Mouse (Mus musculus) liver, postnatal 0 days (tissue): ENCODE data around the gene Arhgef6.

Experiments used
- CTCF ChIP-seq: sonication (generic); IDR thresholded peaks from 2 replicates; pipeline ENCODE4 v1.5.1; 2016; ENCODE audit warnings: antibody characterized with exemption, low read depth
- EP300 ChIP-seq: IDR thresholded peaks from 2 replicates; pipeline ENCODE4 v1.6.1; 2016; ENCODE audit warnings: antibody characterized with exemption, low read depth, mild to moderate bottlenecking

DNA sequence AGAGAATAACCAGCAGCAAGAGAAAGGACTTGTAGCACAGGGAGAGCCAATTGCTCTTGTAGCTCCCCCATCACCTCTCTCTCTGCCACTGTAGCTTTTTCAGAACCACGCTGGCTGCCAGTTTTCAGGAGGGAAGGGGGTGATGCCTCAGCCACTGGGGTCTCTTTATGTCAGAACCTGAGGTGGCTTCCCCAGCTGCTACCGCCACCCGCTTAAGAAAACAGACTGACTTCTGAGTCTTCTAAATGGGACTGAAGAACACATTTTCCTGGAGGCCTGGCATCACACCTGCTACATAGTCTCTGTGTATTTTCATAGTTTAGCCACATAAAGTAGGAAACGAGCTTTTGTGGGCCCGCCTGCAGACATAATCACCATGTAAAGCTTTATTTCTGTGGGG, 26.5 kb downstream of the Arhgef6 start:
- TF ChIP-seq CTCF (no peak), EP300 (no peak)
